Mouse (Mus musculus) cerebellum, postnatal 14 days (tissue): ENCODE measurements around the gene Slco2a1.

Experiments used
- DNase-seq, 2 experiments: peaks; one replicate each; pipeline ENCODE4 v3.0.0; 2021; ENCODE audit warnings: mixed read lengths in 2 of 2

Slco2a1 gene

GRCm38 (mm10) chr9:103038705-103039104, 50.2 kb downstream of the Slco2a1 start:
- no peak for DNase-seq

- no peak for DNase-seq
These were observed 52.1 kb downstream of the Slco2a1 start for GRCm38 (mm10) chr9:103040581-103040980.

GRCm38 (mm10) chr9:103045406-103045805, 56.9 kb downstream of the Slco2a1 start:
- DNase-seq, result peak; percentile 13 to 26

GRCm38 (mm10) chr9:103049049-103049511, 60.6 kb downstream of the Slco2a1 start:
- no peak for DNase-seq

GRCm38 (mm10) chr9:103053829-103054228, 65.3 kb downstream of the Slco2a1 start:
- no peak for DNase-seq

GRCm38 (mm10) chr9:103055061-103055460, 66.5 kb downstream of the Slco2a1 start:
- peak in 1 of 2 experiments; percentile 36 for DNase-seq

GRCm38 (mm10) chr9:103056164-103056563, 67.7 kb downstream of the Slco2a1 start:
- no peak for DNase-seq

- no peak for DNase-seq
These were observed 72.0 kb downstream of the Slco2a1 start for GRCm38 (mm10) chr9:103060551-103060950.

GRCm38 (mm10) chr9:103061471-103062053, 73.0 kb downstream of the Slco2a1 start:
- DNase-seq, result no peak

- no peak for DNase-seq
These were observed 75.1 kb downstream of the Slco2a1 start for GRCm38 (mm10) chr9:103063591-103063990.

- DNase-seq, result peak; percentile 62 to 68
These were observed 78.3 kb downstream of the Slco2a1 start for GRCm38 (mm10) chr9:103066845-103067244.

GRCm38 (mm10) chr9:103067651-103068050, 79.1 kb downstream of the Slco2a1 start:
- peak; percentile 74 to 79 for DNase-seq

- DNase-seq, result peak; percentile 84 to 85
These were observed 80.3 kb downstream of the Slco2a1 start for GRCm38 (mm10) chr9:103068769-103069168.

- DNase-seq, result no peak
These were observed 83.2 kb downstream of the Slco2a1 start for GRCm38 (mm10) chr9:103071541-103072203.

- peak in 1 of 2 experiments; percentile 51 for DNase-seq
These were observed 83.7 kb downstream of the Slco2a1 start for GRCm38 (mm10) chr9:103072204-103072599.

- no peak for DNase-seq
These were observed 84.5 kb downstream of the Slco2a1 start for GRCm38 (mm10) chr9:103072926-103073515.

- peak in 1 of 2 experiments; percentile 39 for DNase-seq
These were observed 88.5 kb downstream of the Slco2a1 start for GRCm38 (mm10) chr9:103076836-103077531.

GRCm38 (mm10) chr9:103078194-103078691, 89.7 kb downstream of the Slco2a1 start:
- no peak for DNase-seq

GRCm38 (mm10) chr9:103080211-103080610, 91.7 kb downstream of the Slco2a1 start:
- DNase-seq, result no peak

GRCm38 (mm10) chr9:103082246-103082975, 93.9 kb downstream of the Slco2a1 start:
- DNase-seq, result peak; percentile 50 to 58

- DNase-seq, result peak in 1 of 2 experiments; percentile 40
These were observed 94.9 kb downstream of the Slco2a1 start for GRCm38 (mm10) chr9:103083405-103083804.

- peak; percentile 75 to 82 for DNase-seq
These were observed 98.2 kb downstream of the Slco2a1 start for GRCm38 (mm10) chr9:103086736-103087135.
